Mouse (Mus musculus) neural tube, embryonic 14.5 days (tissue): ENCODE measurements at regions not wholly inside any gene's neighbourhood (a gene's known extent, or its start where the extent isn't known, plus 50 kb on each side); places are given as distances from the start of the nearest gene placed in this dataset.

Experiments
- ATAC-seq: fragments of 200-750 bp; cut with Nextera tagmentation; 2 replicates; pipeline ENCODE4 v1.8.0; 2017; ENCODE audit warnings: low read depth, mild to moderate bottlenecking, moderate TSS enrichment, moderate library complexity
- H3K27ac ChIP-seq: fragments of 300-500 bp; sonication (generic); 2 replicates; pipeline ENCODE4 v1.5.1; 2014; ENCODE audit warnings: low read depth, mild to moderate bottlenecking, control low read depth, low read length, moderate library complexity, mixed read lengths
- H3K27me3 ChIP-seq: fragments of 300-500 bp; sonication (generic); 2 replicates; pipeline ENCODE4 v1.6.1; 2014; ENCODE audit warnings: low read length; ENCODE audit not compliant: control insufficient read depth, insufficient read depth
- H3K36me3 ChIP-seq: fragments of 300-500 bp; sonication (generic); 2 replicates; pipeline ENCODE4 v1.6.1; 2014; ENCODE audit warnings: low read length, mixed read lengths; ENCODE audit not compliant: control insufficient read depth, insufficient read depth
- H3K4me1 ChIP-seq: fragments of 300-500 bp; sonication (generic); 2 replicates; pipeline ENCODE4 v1.6.1; 2014; ENCODE audit warnings: low read length; ENCODE audit not compliant: control insufficient read depth, insufficient read depth
- H3K4me2 ChIP-seq: fragments of 300-500 bp; sonication (generic); 2 replicates; pipeline ENCODE4 v1.6.1; 2014; ENCODE audit warnings: mild to moderate bottlenecking, low read depth, low read length, control low read depth
- H3K4me3 ChIP-seq: fragments of 300-500 bp; sonication (generic); 2 replicates; pipeline ENCODE4 v1.5.1; 2014; ENCODE audit warnings: low read depth, low read length, control low read depth, mixed read lengths
- H3K9ac ChIP-seq: fragments of 300-500 bp; sonication (generic); replicated peaks from 2 replicates; pipeline ENCODE4 v1.6.1; 2014; ENCODE audit warnings: low read depth, mild to moderate bottlenecking, control low read depth, low read length, mixed read lengths
- H3K9me3 ChIP-seq: fragments of 300-500 bp; sonication (generic); 2 replicates; pipeline ENCODE4 v1.6.1; 2016; ENCODE audit warnings: low read length; ENCODE audit not compliant: control insufficient read depth
- WGBS: fragments of 180-500 bp; shearing (Covaris S2); extraction: QIAGEN DNeasy Blood & Tissue Kit; methylation state at CpG from one replicate; pipeline ENCODE4 v1.1.7; 2014; 5-methylcytosine and 5-hydroxymethylcytosine counted together

- H3K9ac ChIP-seq = no peak overlapping the region
- no peaks in the 10 kb centered on the region for H3K27me3 ChIP-seq
- 78% methylated on average over 4 of the region's 4 CpGs for WGBS
- no peak overlapping the region for H3K4me3 ChIP-seq
- H3K27ac ChIP-seq = no peak overlapping the region
- no peaks in the 10 kb centered on the region for H3K9me3 ChIP-seq
- no peaks in the 10 kb centered on the region for H3K4me1 ChIP-seq
- no peaks in the 10 kb centered on the region for H3K36me3 ChIP-seq
- ATAC-seq = no peak
- H3K4me2 ChIP-seq = no peak overlapping the region
These were observed 322.0 kb downstream of the 1810013L24Rik start for GRCm38 (mm10) chr16:9151936-9152335.

- WGBS = 94% methylated on average over 4 of the region's 4 CpGs
- H3K36me3 ChIP-seq = no peaks in the 10 kb centered on the region
- H3K4me3 ChIP-seq = no peak overlapping the region
- no peaks in the 10 kb centered on the region for H3K4me1 ChIP-seq
- no peak overlapping the region for H3K9ac ChIP-seq
- H3K27ac ChIP-seq = no peak overlapping the region
- H3K27me3 ChIP-seq = no peaks in the 10 kb centered on the region
- no peak overlapping the region for H3K4me2 ChIP-seq
- no peak for ATAC-seq
- no peaks in the 10 kb centered on the region for H3K9me3 ChIP-seq
These were observed 323.6 kb downstream of the 1810013L24Rik start for GRCm38 (mm10) chr16:9153501-9153900.

- Histone ChIP-seq H3K9me3 (no peaks in the 10 kb centered on the region), H3K27ac (no peak overlapping the region), H3K36me3 (no peaks in the 10 kb centered on the region), H3K4me2 (no peak overlapping the region), H3K4me3 (no peak overlapping the region), H3K27me3 (no peaks in the 10 kb centered on the region), H3K9ac (no peak overlapping the region), H3K4me1 (no peaks in the 10 kb centered on the region)
- ATAC-seq = no peak; the same call in 1 of the 2 replicates
- WGBS = 53% methylated on average over 8 of the region's 8 CpGs
These were observed 335.9 kb downstream of the 1810013L24Rik start for GRCm38 (mm10) chr16:9165763-9166310.

- H3K4me1 ChIP-seq = no peaks in the 10 kb centered on the region
- H3K4me3 ChIP-seq = no peak overlapping the region
- no peak overlapping the region for H3K27ac ChIP-seq
- ATAC-seq = no peak
- H3K36me3 ChIP-seq = no peaks in the 10 kb centered on the region
- 84% methylated on average over 3 of the region's 3 CpGs for WGBS
- no peak overlapping the region for H3K9ac ChIP-seq
- H3K9me3 ChIP-seq = no peaks in the 10 kb centered on the region
- H3K4me2 ChIP-seq = no peak overlapping the region
- no peaks in the 10 kb centered on the region for H3K27me3 ChIP-seq
These were observed 346.5 kb downstream of the 1810013L24Rik start for GRCm38 (mm10) chr16:9176402-9176801.

- Histone ChIP-seq H3K27ac (no peak overlapping the region), H3K9ac (no peak overlapping the region), H3K9me3 (0 out of 2 replicates have a peak, but pooled peaks cover 3% of the 10 kb centered on the region), H3K36me3 (no peaks in the 10 kb centered on the region), H3K4me1 (no peaks in the 10 kb centered on the region), H3K4me2 (no peak overlapping the region), H3K4me3 (no peak overlapping the region), H3K27me3 (no peaks in the 10 kb centered on the region)
- ATAC-seq = no peak
- WGBS = 54% methylated on average over 13 of the region's 13 CpGs
These were observed 365.9 kb downstream of the 1810013L24Rik start for GRCm38 (mm10) chr16:9195821-9196220.

- no peaks in the 10 kb centered on the region for H3K36me3 ChIP-seq
- no peaks in the 10 kb centered on the region for H3K4me1 ChIP-seq
- ATAC-seq = no peak
- H3K9ac ChIP-seq = no peak overlapping the region
- H3K9me3 ChIP-seq = no peaks in the 10 kb centered on the region
- no peak overlapping the region for H3K27ac ChIP-seq
- WGBS = 94% methylated on average over 1 of the region's 1 CpGs
- H3K27me3 ChIP-seq = no peaks in the 10 kb centered on the region
- H3K4me3 ChIP-seq = no peak overlapping the region
- no peak overlapping the region for H3K4me2 ChIP-seq
These were observed 369.1 kb downstream of the 1810013L24Rik start for GRCm38 (mm10) chr16:9198903-9199532.

GRCm38 (mm10) chr16:9208602-9209001 is 378.7 kb downstream of the 1810013L24Rik start:
- WGBS = 87% methylated on average over 4 of the region's 4 CpGs
- no peak for ATAC-seq
- Histone ChIP-seq H3K27me3 (no peaks in the 10 kb centered on the region), H3K4me3 (no peak overlapping the region), H3K9me3 (no peaks in the 10 kb centered on the region), H3K36me3 (no peaks in the 10 kb centered on the region), H3K4me2 (no peak overlapping the region), H3K9ac (no peak overlapping the region), H3K4me1 (no peaks in the 10 kb centered on the region), H3K27ac (no peak overlapping the region)

GRCm38 (mm10) chr16:9211485-9211884 is 381.6 kb downstream of the 1810013L24Rik start:
- no peak overlapping the region for H3K9ac ChIP-seq
- ATAC-seq = no peak
- H3K9me3 ChIP-seq = no peaks in the 10 kb centered on the region
- H3K27ac ChIP-seq = no peak overlapping the region
- no peaks in the 10 kb centered on the region for H3K36me3 ChIP-seq
- no peak overlapping the region for H3K4me3 ChIP-seq
- H3K27me3 ChIP-seq = no peaks in the 10 kb centered on the region
- H3K4me1 ChIP-seq = no peaks in the 10 kb centered on the region
- WGBS = 81% methylated on average over 6 of the region's 6 CpGs
- no peak overlapping the region for H3K4me2 ChIP-seq

- Histone ChIP-seq H3K9me3 (no peaks in the 10 kb centered on the region), H3K36me3 (no peaks in the 10 kb centered on the region), H3K9ac (no peak overlapping the region), H3K4me1 (no peaks in the 10 kb centered on the region), H3K27me3 (no peaks in the 10 kb centered on the region), H3K4me2 (no peak overlapping the region), H3K4me3 (no peak overlapping the region), H3K27ac (no peak overlapping the region)
- ATAC-seq = no peak
- 86% methylated on average over 1 of the region's 1 CpGs for WGBS
These were observed 385.2 kb downstream of the 1810013L24Rik start for GRCm38 (mm10) chr16:9215131-9215530.
